Mouse (Mus musculus): ENCODE results near the gene 1700028J19Rik. TPM values are rescaled to one million over a fixed set of nuclear protein-coding genes. Genes with fewer than 3 reads are reported as not detected.
A peak's percentile ranks its signal among the peaks of the same experiment; 100 is the strongest.

1700028J19Rik gene
- polyA plus RNA-seq, 1 experiment, result 3.6 TPM

- under 1% methylated on average over 23 of the region's 23 CpGs for WGBS
- H3K27me3 ChIP-seq (ENCODE audit: control insufficient read depth, insufficient read depth, low read length), result no peaks in the 10 kb centered on the region
- H3K27ac ChIP-seq (ENCODE audit: control insufficient read depth, insufficient read depth, low read length), result peak overlapping the region; percentile 9; the same call in 1 of the 2 replicates
- H3K4me1 ChIP-seq (replicated peaks; ENCODE audit: control insufficient read depth, insufficient read depth, low read length), result peaks cover 6% of the 10 kb centered on the region; the same call in 1 of the 2 replicates
- TF ChIP-seq CTCF (IDR thresholded peaks at IDR 0.05; ENCODE audit: borderline replicate concordance, control insufficient read depth, extremely low read depth, insufficient read depth, low read length, poor library complexity), result no peak
- TF ChIP-seq POLR2A (IDR thresholded peaks at IDR 0.05; ENCODE audit: control insufficient read depth, extremely low read depth, insufficient read depth, low read length, poor library complexity), result no peak
- H3K36me3 ChIP-seq (ENCODE audit: control insufficient read depth, insufficient read depth, low read length), result peaks cover 10% of the 10 kb centered on the region; the same call in 1 of the 2 replicates
- peak; percentile 62 for DNase-seq
- H3K4me3 ChIP-seq (ENCODE audit: control insufficient read depth, insufficient read depth, low read length), result peak overlapping the region; percentile 87
Measured at GRCm38 (mm10) chr7:44246984-44247470, 532 bp upstream of the 1700028J19Rik start.

GRCm38 (mm10) chr7:44244080-44244479, 2.4 kb downstream of the 1700028J19Rik start:
- H3K27ac ChIP-seq (ENCODE audit: control insufficient read depth, insufficient read depth, low read length), result no peak overlapping the region
- 76% methylated on average over 1 of the region's 1 CpGs for WGBS
- no peak for DNase-seq
- no peaks in the 10 kb centered on the region for H3K27me3 ChIP-seq (ENCODE audit: control insufficient read depth, insufficient read depth, low read length)
- TF ChIP-seq POLR2A (IDR thresholded peaks at IDR 0.05; ENCODE audit: control insufficient read depth, extremely low read depth, insufficient read depth, low read length, poor library complexity) (no peak), CTCF (IDR thresholded peaks at IDR 0.05; ENCODE audit: borderline replicate concordance, control insufficient read depth, extremely low read depth, insufficient read depth, low read length, poor library complexity) (no peak)
- H3K4me3 ChIP-seq (ENCODE audit: control insufficient read depth, insufficient read depth, low read length), result no peak overlapping the region
- peaks cover 3% of the 10 kb centered on the region; the same call in 1 of the 2 replicates for H3K36me3 ChIP-seq (ENCODE audit: control insufficient read depth, insufficient read depth, low read length)
- peaks cover 6% of the 10 kb centered on the region; the same call in 1 of the 2 replicates for H3K4me1 ChIP-seq (replicated peaks; ENCODE audit: control insufficient read depth, insufficient read depth, low read length)

GRCm38 (mm10) chr7:44241163-44241562, 5.3 kb downstream of the 1700028J19Rik start:
- Histone ChIP-seq H3K27ac (ENCODE audit: control insufficient read depth, insufficient read depth, low read length) (no peak overlapping the region), H3K27me3 (ENCODE audit: control insufficient read depth, insufficient read depth, low read length) (no peaks in the 10 kb centered on the region), H3K4me3 (ENCODE audit: control insufficient read depth, insufficient read depth, low read length) (no peak overlapping the region), H3K4me1 (replicated peaks; ENCODE audit: control insufficient read depth, insufficient read depth, low read length) (peaks cover 6% of the 10 kb centered on the region; the same call in 1 of the 2 replicates), H3K36me3 (ENCODE audit: control insufficient read depth, insufficient read depth, low read length) (no peaks in the 10 kb centered on the region)
- no peak for TF ChIP-seq CTCF (IDR thresholded peaks at IDR 0.05; ENCODE audit: borderline replicate concordance, control insufficient read depth, extremely low read depth, insufficient read depth, low read length, poor library complexity)
- no peak for TF ChIP-seq POLR2A (IDR thresholded peaks at IDR 0.05; ENCODE audit: control insufficient read depth, extremely low read depth, insufficient read depth, low read length, poor library complexity)
- no peak for DNase-seq
- WGBS, result 71% methylated on average over 2 of the region's 2 CpGs

- Histone ChIP-seq H3K27ac (ENCODE audit: control insufficient read depth, insufficient read depth, low read length) (no peak overlapping the region), H3K36me3 (ENCODE audit: control insufficient read depth, insufficient read depth, low read length) (no peaks in the 10 kb centered on the region), H3K27me3 (ENCODE audit: control insufficient read depth, insufficient read depth, low read length) (no peaks in the 10 kb centered on the region), H3K4me1 (replicated peaks; ENCODE audit: control insufficient read depth, insufficient read depth, low read length) (peaks cover 4% of the 10 kb centered on the region; the same call in 1 of the 2 replicates), H3K4me3 (ENCODE audit: control insufficient read depth, insufficient read depth, low read length) (no peak overlapping the region)
- TF ChIP-seq CTCF (IDR thresholded peaks at IDR 0.05; ENCODE audit: borderline replicate concordance, control insufficient read depth, extremely low read depth, insufficient read depth, low read length, poor library complexity), result no peak
- no peak for TF ChIP-seq POLR2A (IDR thresholded peaks at IDR 0.05; ENCODE audit: control insufficient read depth, extremely low read depth, insufficient read depth, low read length, poor library complexity)
- DNase-seq, result no peak
- WGBS, result 63% methylated on average over 1 of the region's 1 CpGs
Measured at GRCm38 (mm10) chr7:44240712-44241111, 5.8 kb downstream of the 1700028J19Rik start.

- no peaks in the 10 kb centered on the region for H3K36me3 ChIP-seq (ENCODE audit: control insufficient read depth, insufficient read depth, low read length)
- H3K4me1 ChIP-seq (replicated peaks; ENCODE audit: control insufficient read depth, insufficient read depth, low read length), result no peaks in the 10 kb centered on the region
- TF ChIP-seq CTCF (IDR thresholded peaks at IDR 0.05; ENCODE audit: borderline replicate concordance, control insufficient read depth, extremely low read depth, insufficient read depth, low read length, poor library complexity) (no peak), POLR2A (IDR thresholded peaks at IDR 0.05; ENCODE audit: control insufficient read depth, extremely low read depth, insufficient read depth, low read length, poor library complexity) (no peak)
- no peak overlapping the region for H3K4me3 ChIP-seq (ENCODE audit: control insufficient read depth, insufficient read depth, low read length)
- no peak for DNase-seq
- 44% methylated on average over 2 of the region's 2 CpGs for WGBS
- H3K27me3 ChIP-seq (ENCODE audit: control insufficient read depth, insufficient read depth, low read length), result no peaks in the 10 kb centered on the region
- no peak overlapping the region for H3K27ac ChIP-seq (ENCODE audit: control insufficient read depth, insufficient read depth, low read length)
Measured at GRCm38 (mm10) chr7:44239913-44240312, 6.6 kb downstream of the 1700028J19Rik start.

GRCm38 (mm10) chr7:44235909-44236308, 10.6 kb downstream of the 1700028J19Rik start, which contains the start of gene Gm36864:
Gene Gm36864 (plus strand): TSS chr7:44236177.
- TF ChIP-seq POLR2A (IDR thresholded peaks at IDR 0.05; ENCODE audit: control insufficient read depth, extremely low read depth, insufficient read depth, low read length, poor library complexity) (no peak), CTCF (IDR thresholded peaks at IDR 0.05; ENCODE audit: borderline replicate concordance, control insufficient read depth, extremely low read depth, insufficient read depth, low read length, poor library complexity) (no peak)
- no peak within 1 kb of the TSS for H3K27ac ChIP-seq (ENCODE audit: control insufficient read depth, insufficient read depth, low read length)
- 82% methylated on average over 3 of the region's 3 CpGs for WGBS

More at GRCm38 (mm10) chr7:44235909-44236308, 10.6 kb downstream of the 1700028J19Rik start, which contains the start of gene Gm36864:
- Histone ChIP-seq H3K27me3 (ENCODE audit: control insufficient read depth, insufficient read depth, low read length) (no peaks in the 10 kb centered on the region), H3K4me1 (replicated peaks; ENCODE audit: control insufficient read depth, insufficient read depth, low read length) (no peaks in the 10 kb centered on the region), H3K36me3 (ENCODE audit: control insufficient read depth, insufficient read depth, low read length) (no peaks in the 10 kb centered on the region), H3K4me3 (ENCODE audit: control insufficient read depth, insufficient read depth, low read length) (no peak within 1 kb of the TSS)
- DNase-seq, result no peak
